Mouse (Mus musculus): ENCODE data around the gene Rbms1. TPM values are rescaled to one million over a fixed set of nuclear protein-coding genes. Genes with fewer than 3 reads are reported as not detected.

The Rbms1 gene
- polyA plus RNA-seq, 1 experiment from 2014 or later, result 78.6 TPM

Other genes starting within 250 kb of the Rbms1 start
- 0.45 and 0.71 TPM in 2 replicates for gene Itgb6, start 240.5 kb downstream of the Rbms1 start, polyA plus RNA-seq (2014; fragmentation: Nextera tagmentation; extraction: Ambion mirVana)